Mouse (Mus musculus): ENCODE data around the gene Slc7a6.

DNA sequence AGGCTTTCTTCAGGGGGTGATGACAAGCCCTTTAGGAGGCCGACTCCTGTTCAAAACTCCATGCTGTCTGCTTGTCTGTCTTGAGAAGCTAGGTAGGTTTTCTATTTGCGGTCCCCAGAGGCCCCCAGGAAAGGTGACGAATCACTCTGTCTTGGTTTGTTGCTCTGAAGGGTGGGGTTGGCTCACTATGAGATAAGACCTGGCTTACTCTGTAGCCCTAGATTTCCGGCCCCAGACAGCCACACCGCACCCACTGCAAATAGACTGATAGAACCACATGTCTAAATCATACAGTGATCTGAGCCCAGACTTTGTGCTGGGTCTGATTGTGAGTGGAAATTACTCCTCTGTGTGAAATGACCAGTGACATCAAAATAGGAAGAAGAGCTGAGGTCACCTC is 23.0 kb downstream of the Slc7a6 start:
- TF ChIP-seq CTCF (IDR thresholded peaks at IDR 0.05; ENCODE audit: low read depth, low read length) = no peak
- no peak for TF ChIP-seq POLR2A (IDR thresholded peaks at IDR 0.05; ENCODE audit: borderline replicate concordance, low read depth, low read length)
